Mouse (Mus musculus) megakaryocyte, embryonic 14.5 days (primary cell): ENCODE results near the gene Cdkl1.

Experiments used
- FLI1 ChIP-seq: IDR thresholded peaks from 2 replicates; pipeline ENCODE4 v1.6.1; 2012; ENCODE audit warnings: low read length, inconsistent platforms, mixed read lengths
- GATA1 ChIP-seq: IDR thresholded peaks from 3 replicates; pipeline ENCODE4 v1.6.1; 2012; ENCODE audit warnings: mixed read lengths, low read length, inconsistent platforms, borderline replicate concordance

DNA sequence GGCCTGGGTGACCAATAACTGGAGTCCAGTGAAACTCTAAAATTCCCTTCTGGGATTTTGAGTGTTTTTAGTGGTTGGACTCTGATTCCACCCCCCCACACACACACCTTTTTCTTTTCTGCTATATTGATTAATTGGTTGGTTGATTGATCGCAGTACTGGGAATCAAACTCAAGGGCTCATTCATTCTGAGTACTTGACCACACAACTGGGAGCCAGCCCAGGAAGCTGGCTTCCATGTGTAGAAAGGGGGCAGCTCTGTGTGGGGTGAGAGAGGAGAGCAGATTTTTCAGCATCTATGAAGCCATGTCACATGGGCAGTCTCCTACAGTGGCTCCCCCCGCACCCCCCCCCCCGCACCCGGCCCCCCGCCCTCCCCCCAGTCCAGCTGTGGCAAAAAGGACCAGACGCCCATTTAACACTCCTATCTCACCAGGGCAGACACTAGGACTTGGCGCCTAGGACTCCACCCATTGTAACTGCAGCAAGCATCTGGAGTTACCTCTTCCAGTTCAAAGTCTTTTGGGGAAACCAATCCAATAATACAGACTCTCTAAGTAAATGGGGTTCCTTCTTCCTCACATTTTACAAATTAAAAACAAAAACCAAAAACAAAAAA, 31.7 kb downstream of the Cdkl1 start:
- TF ChIP-seq GATA1 = no peak
- no peak for TF ChIP-seq FLI1
